Mouse (Mus musculus) heart, embryonic 15.5 days (tissue): ENCODE measurements around the gene Rep15. TPM values are rescaled to one million over a fixed set of nuclear protein-coding genes. Genes with fewer than 3 reads are reported as not detected.
A peak's percentile ranks its signal among the peaks of the same experiment; 100 is the strongest.

ENCODE experiments used
- ATAC-seq: fragments of 200-750 bp; cut with Nextera tagmentation; replicated peaks from 2 replicates; pipeline ENCODE4 v1.8.0; 2017; ENCODE audit warnings: low read depth, moderate TSS enrichment; ENCODE audit not compliant: insufficient number of reproducible peaks, insufficient read depth, low FRiP score
- H3K27ac ChIP-seq: fragments of 300-500 bp; sonication (generic); 2 replicates; pipeline ENCODE4 v1.5.1; 2015; ENCODE audit warnings: mild to moderate bottlenecking, inconsistent platforms
- H3K27me3 ChIP-seq: fragments of 300-500 bp; sonication (generic); 2 replicates; pipeline ENCODE4 v1.6.1; 2015; ENCODE audit warnings: inconsistent platforms
- H3K36me3 ChIP-seq: fragments of 300-500 bp; sonication (generic); 2 replicates; pipeline ENCODE4 v1.6.1; 2015; ENCODE audit warnings: mild to moderate bottlenecking, inconsistent platforms
- H3K4me1 ChIP-seq: fragments of 300-500 bp; sonication (generic); replicated peaks from 2 replicates; pipeline ENCODE4 v1.6.1; 2015; ENCODE audit warnings: inconsistent platforms
- H3K4me2 ChIP-seq: fragments of 300-500 bp; sonication (generic); 2 replicates; pipeline ENCODE4 v1.6.1; 2015; ENCODE audit warnings: inconsistent platforms, mild to moderate bottlenecking, moderate library complexity
- H3K4me3 ChIP-seq: fragments of 300-500 bp; sonication (generic); 2 replicates; pipeline ENCODE4 v1.5.1; 2015; ENCODE audit warnings: mild to moderate bottlenecking, inconsistent platforms
- H3K9ac ChIP-seq: fragments of 300-500 bp; sonication (generic); 2 replicates; pipeline ENCODE4 v1.6.1; 2015; ENCODE audit warnings: mild to moderate bottlenecking, inconsistent platforms
- H3K9me3 ChIP-seq: fragments of 300-500 bp; sonication (generic); replicated peaks from 2 replicates; pipeline ENCODE4 v1.6.1; 2016; ENCODE audit warnings: inconsistent platforms
- WGBS: fragments of 180-500 bp; shearing (Covaris S2); methylation state at CpG from one replicate; pipeline ENCODE4 v1.1.7; 2015; ENCODE audit warnings: mixed read lengths; 5-methylcytosine and 5-hydroxymethylcytosine counted together
- polyA plus RNA-seq: library from polyadenylated mRNA; unstranded; fragments of >200 nt; fragmentation: Nextera tagmentation; extraction: Ambion mirVana; gene quantifications from 2 replicates; pipeline ENCODE4 v1.2.1, GENCODE M21; 2015

The Rep15 gene
- polyA plus RNA-seq: 0.67 and 0.74 TPM in 2 replicates

GRCm38 (mm10) chr6:147032303-147032925, at the start of gene Rep15:
Gene Rep15, plus strand, starts transcription at chr6:147032584.
- H3K9me3 ChIP-seq: no peaks in the 10 kb centered on the region
- H3K36me3 ChIP-seq: peaks cover 28% of the 10 kb centered on the region; the same call in 1 of the 2 replicates
- no peak within 1 kb of the TSS for H3K4me3 ChIP-seq
- H3K27ac ChIP-seq: no peak within 1 kb of the TSS
- no peak for ATAC-seq
- H3K9ac ChIP-seq: no peak within 1 kb of the TSS
- 56% methylated on average over 13 of the region's 13 CpGs for WGBS
- H3K27me3 ChIP-seq: no peaks in the 10 kb centered on the region
- peaks cover 6% of the 10 kb centered on the region for H3K4me1 ChIP-seq
- H3K4me2 ChIP-seq: no peak within 1 kb of the TSS

GRCm38 (mm10) chr6:146984569-146984968, 47.8 kb upstream of the Rep15 start:
- H3K9ac ChIP-seq: no peak overlapping the region
- peaks cover 22% of the 10 kb centered on the region for H3K4me1 ChIP-seq
- no peak overlapping the region for H3K4me2 ChIP-seq
- WGBS: 56% methylated on average over 3 of the region's 3 CpGs
- no peaks in the 10 kb centered on the region for H3K36me3 ChIP-seq
- no peaks in the 10 kb centered on the region for H3K27me3 ChIP-seq
- no peak overlapping the region for H3K27ac ChIP-seq
- H3K4me3 ChIP-seq: no peak overlapping the region
- no peaks in the 10 kb centered on the region for H3K9me3 ChIP-seq
- 0 out of 2 replicates have a peak, but pooled peaks have one; percentile 48 for ATAC-seq

- ATAC-seq: no peak
- peaks cover 18% of the 10 kb centered on the region for H3K36me3 ChIP-seq
- 38% methylated on average over 5 of the region's 5 CpGs for WGBS
These were observed 38.1 kb upstream of the Rep15 start for GRCm38 (mm10) chr6:146994236-146994635.

GRCm38 (mm10) chr6:146995391-146995790, 37.0 kb upstream of the Rep15 start:
- H3K36me3 ChIP-seq: peaks cover 20% of the 10 kb centered on the region

More at GRCm38 (mm10) chr6:146994236-146994635, 38.1 kb upstream of the Rep15 start:
- peaks cover 25% of the 10 kb centered on the region for H3K4me1 ChIP-seq
- no peaks in the 10 kb centered on the region for H3K9me3 ChIP-seq
- no peak overlapping the region for H3K9ac ChIP-seq
- H3K4me2 ChIP-seq: no peak overlapping the region
- H3K27ac ChIP-seq: no peak overlapping the region
- H3K4me3 ChIP-seq: no peak overlapping the region
- no peaks in the 10 kb centered on the region for H3K27me3 ChIP-seq

GRCm38 (mm10) chr6:146995878-146996277, 36.5 kb upstream of the Rep15 start:
- no peak for ATAC-seq
- Histone ChIP-seq H3K9me3 (no peaks in the 10 kb centered on the region), H3K36me3 (peaks cover 21% of the 10 kb centered on the region), H3K9ac (no peak overlapping the region), H3K27me3 (no peaks in the 10 kb centered on the region), H3K4me1 (peaks cover 20% of the 10 kb centered on the region), H3K27ac (no peak overlapping the region), H3K4me2 (no peak overlapping the region), H3K4me3 (no peak overlapping the region)
- WGBS: 85% methylated on average over 6 of the region's 6 CpGs

More at GRCm38 (mm10) chr6:146995391-146995790, 37.0 kb upstream of the Rep15 start:
- no peak for ATAC-seq
- WGBS: 82% methylated on average over 2 of the region's 2 CpGs
- Histone ChIP-seq H3K4me3 (no peak overlapping the region), H3K27me3 (no peaks in the 10 kb centered on the region), H3K9ac (no peak overlapping the region), H3K9me3 (no peaks in the 10 kb centered on the region), H3K4me2 (no peak overlapping the region), H3K27ac (no peak overlapping the region), H3K4me1 (peaks cover 20% of the 10 kb centered on the region)

GRCm38 (mm10) chr6:146997006-146997405, 35.4 kb upstream of the Rep15 start:
- H3K9me3 ChIP-seq: no peaks in the 10 kb centered on the region
- ATAC-seq: no peak

GRCm38 (mm10) chr6:146998710-146999109, 33.7 kb upstream of the Rep15 start:
- 84% methylated on average over 4 of the region's 4 CpGs for WGBS
- no peak overlapping the region for H3K27ac ChIP-seq
- no peaks in the 10 kb centered on the region for H3K4me1 ChIP-seq
- no peak overlapping the region for H3K4me3 ChIP-seq
- ATAC-seq: no peak
- H3K27me3 ChIP-seq: no peaks in the 10 kb centered on the region
- H3K36me3 ChIP-seq: peaks cover 42% of the 10 kb centered on the region
- no peak overlapping the region for H3K4me2 ChIP-seq
- no peaks in the 10 kb centered on the region for H3K9me3 ChIP-seq
- no peak overlapping the region for H3K9ac ChIP-seq

More at GRCm38 (mm10) chr6:146997006-146997405, 35.4 kb upstream of the Rep15 start:
- Histone ChIP-seq H3K36me3 (peaks cover 32% of the 10 kb centered on the region), H3K27me3 (no peaks in the 10 kb centered on the region), H3K4me2 (no peak overlapping the region), H3K27ac (no peak overlapping the region), H3K4me3 (no peak overlapping the region), H3K9ac (no peak overlapping the region), H3K4me1 (peaks cover 16% of the 10 kb centered on the region)
- WGBS: 58% methylated on average over 6 of the region's 6 CpGs

GRCm38 (mm10) chr6:146999302-146999701, 33.1 kb upstream of the Rep15 start:
- WGBS: 84% methylated on average over 9 of the region's 9 CpGs
- peaks cover 45% of the 10 kb centered on the region for H3K36me3 ChIP-seq

GRCm38 (mm10) chr6:146999755-147000154, 32.6 kb upstream of the Rep15 start:
- no peak for ATAC-seq
- Histone ChIP-seq H3K9ac (no peak overlapping the region), H3K36me3 (peaks cover 45% of the 10 kb centered on the region), H3K4me1 (no peaks in the 10 kb centered on the region), H3K4me3 (no peak overlapping the region), H3K9me3 (no peaks in the 10 kb centered on the region), H3K27me3 (no peaks in the 10 kb centered on the region), H3K4me2 (no peak overlapping the region), H3K27ac (no peak overlapping the region)
- WGBS: 89% methylated on average over 2 of the region's 2 CpGs

More at GRCm38 (mm10) chr6:146999302-146999701, 33.1 kb upstream of the Rep15 start:
- H3K9me3 ChIP-seq: no peaks in the 10 kb centered on the region
- H3K9ac ChIP-seq: no peak overlapping the region
- H3K27me3 ChIP-seq: no peaks in the 10 kb centered on the region
- no peak overlapping the region for H3K27ac ChIP-seq
- H3K4me2 ChIP-seq: no peak overlapping the region
- ATAC-seq: no peak
- H3K4me1 ChIP-seq: no peaks in the 10 kb centered on the region
- no peak overlapping the region for H3K4me3 ChIP-seq

- Histone ChIP-seq H3K4me2 (no peak overlapping the region), H3K27ac (no peak overlapping the region), H3K9me3 (no peaks in the 10 kb centered on the region), H3K9ac (no peak overlapping the region), H3K27me3 (no peaks in the 10 kb centered on the region), H3K4me1 (no peaks in the 10 kb centered on the region; the same call in 1 of the 2 replicates), H3K4me3 (no peak overlapping the region), H3K36me3 (peaks cover 32% of the 10 kb centered on the region; the same call in 1 of the 2 replicates)
- 70% methylated on average over 3 of the region's 3 CpGs for WGBS
- ATAC-seq: no peak
These were observed 24.2 kb upstream of the Rep15 start for GRCm38 (mm10) chr6:147008148-147008547.

- H3K27ac ChIP-seq: no peak overlapping the region
- H3K36me3 ChIP-seq: peaks cover 34% of the 10 kb centered on the region; the same call in 1 of the 2 replicates
- no peak overlapping the region for H3K4me3 ChIP-seq
- WGBS: 77% methylated on average over 6 of the region's 6 CpGs
- no peak overlapping the region for H3K4me2 ChIP-seq
- H3K4me1 ChIP-seq: no peaks in the 10 kb centered on the region; the same call in 1 of the 2 replicates
- H3K27me3 ChIP-seq: no peaks in the 10 kb centered on the region
- ATAC-seq: no peak
- H3K9ac ChIP-seq: no peak overlapping the region
- no peaks in the 10 kb centered on the region for H3K9me3 ChIP-seq
These were observed 22.0 kb upstream of the Rep15 start for GRCm38 (mm10) chr6:147010358-147010757.
